Mouse (Mus musculus) right cerebral cortex, postnatal 36 days (tissue): Measurements from ENCODE around the gene Ubr4.

ENCODE experiments used
- DNase-seq, 2 experiments: peaks; one replicate each; pipeline ENCODE4 v3.0.0; 2022; ENCODE audit warnings: low spot score in 2 of 2, mixed read lengths in 1 of 2

Ubr4 gene

GRCm38 (mm10) chr4:139430891-139431290 is 78.5 kb downstream of the Ubr4 start:
- no peak for DNase-seq

DNA sequence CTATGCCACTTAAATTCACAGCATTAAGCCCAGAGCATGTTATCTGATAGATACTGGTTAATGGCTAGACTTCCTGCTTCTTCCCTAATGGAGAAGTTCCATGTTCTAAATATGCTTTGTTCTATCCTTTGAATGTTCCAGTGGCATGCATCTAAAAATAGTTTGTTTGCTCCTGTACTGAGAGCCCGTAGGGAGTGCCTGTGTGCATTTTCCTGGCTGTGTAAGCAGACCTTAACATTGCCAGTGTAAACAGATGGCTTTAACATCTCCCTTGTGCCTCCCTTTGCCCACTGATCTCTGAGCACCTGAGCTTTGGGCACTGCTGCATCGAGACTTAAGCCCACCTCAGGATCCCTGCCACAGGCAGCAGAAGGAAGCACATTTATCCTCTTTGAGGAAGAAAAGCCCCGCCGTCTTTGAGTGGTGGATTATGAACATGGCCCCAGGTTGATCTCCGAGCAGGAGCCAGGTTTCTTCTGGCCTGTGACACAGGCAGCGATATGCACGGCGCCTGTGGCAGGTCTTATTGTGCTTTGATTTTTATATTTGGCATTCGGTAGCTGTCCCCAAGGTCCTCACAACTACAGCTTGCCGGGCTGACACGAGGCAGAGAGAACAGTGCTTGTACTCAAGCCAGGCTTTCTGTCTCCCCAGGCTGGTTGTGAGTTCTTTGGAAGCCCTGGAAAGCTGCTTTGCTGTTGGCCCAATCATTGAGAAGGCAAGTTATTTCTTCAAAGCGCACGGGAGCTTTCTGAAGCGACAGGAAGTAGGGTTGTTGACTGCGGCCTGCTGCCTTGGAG is 80.8 kb downstream of the Ubr4 start:
- DNase-seq = no peak

DNA sequence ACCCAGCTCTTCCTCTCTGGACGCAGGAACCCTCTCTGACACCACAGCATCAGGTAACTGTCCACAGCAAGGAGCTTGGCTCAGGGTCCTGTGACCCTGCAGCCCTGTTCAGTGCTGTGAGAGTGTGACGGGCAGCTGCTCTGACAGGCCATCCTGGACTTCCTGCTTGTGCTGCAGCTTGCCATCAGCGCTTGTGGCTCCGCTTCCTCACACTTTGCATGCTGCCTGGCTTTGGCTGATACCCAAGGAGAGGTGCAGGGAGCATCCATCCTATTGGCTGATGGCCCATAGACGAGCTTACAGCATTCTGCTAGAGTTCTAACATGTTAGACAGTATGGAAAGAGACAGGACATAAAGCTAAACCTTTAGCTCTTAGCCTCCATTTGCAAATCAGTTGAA is 88.8 kb downstream of the Ubr4 start:
- DNase-seq = no peak

DNA sequence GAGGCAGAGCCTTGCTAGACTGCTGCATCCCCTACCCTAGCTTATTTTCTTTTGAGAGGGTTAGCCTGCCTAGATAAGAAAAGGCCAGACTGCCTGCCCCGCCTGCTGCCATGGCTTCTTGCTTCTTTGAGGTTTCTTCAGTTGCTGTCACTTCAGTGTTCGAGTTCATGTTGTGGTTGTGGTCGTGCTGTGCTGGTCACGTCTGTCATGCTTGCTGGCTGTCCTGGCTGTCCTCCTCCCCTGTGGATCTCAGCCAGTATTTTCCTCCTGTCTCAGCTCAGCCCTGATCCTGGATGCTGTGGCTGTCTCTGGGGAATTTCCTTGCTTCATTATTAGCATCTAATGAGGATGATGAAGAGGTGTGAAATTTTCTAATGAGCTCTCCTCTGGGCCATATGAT is 89.4 kb downstream of the Ubr4 start:
- DNase-seq = no peak

GRCm38 (mm10) chr4:139442391-139443355 is 90.3 kb downstream of the Ubr4 start:
- DNase-seq = no peak

DNA sequence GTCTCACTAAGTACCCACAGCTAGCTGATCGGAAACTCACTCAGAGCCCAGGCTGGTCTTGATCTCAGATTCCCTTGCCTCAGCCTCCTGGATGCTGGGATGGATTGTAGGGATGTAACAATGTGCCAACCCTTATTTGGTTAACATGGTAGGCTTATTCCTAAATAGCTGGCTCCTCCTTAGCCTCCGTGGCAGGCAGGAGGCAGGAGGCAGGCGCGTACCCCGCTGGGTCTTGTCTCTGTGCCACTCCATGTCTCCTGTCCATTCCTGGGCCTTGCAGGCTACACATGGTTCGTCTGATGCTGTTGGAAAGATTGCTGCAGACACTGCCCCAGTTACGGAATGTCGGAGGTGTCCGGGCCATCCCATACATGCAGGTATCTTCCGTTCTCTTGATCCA is 91.9 kb downstream of the Ubr4 start:
- DNase-seq = no peak

- no peak for DNase-seq
Observed at GRCm38 (mm10) chr4:139446176-139446575, 93.8 kb downstream of the Ubr4 start.

DNA sequence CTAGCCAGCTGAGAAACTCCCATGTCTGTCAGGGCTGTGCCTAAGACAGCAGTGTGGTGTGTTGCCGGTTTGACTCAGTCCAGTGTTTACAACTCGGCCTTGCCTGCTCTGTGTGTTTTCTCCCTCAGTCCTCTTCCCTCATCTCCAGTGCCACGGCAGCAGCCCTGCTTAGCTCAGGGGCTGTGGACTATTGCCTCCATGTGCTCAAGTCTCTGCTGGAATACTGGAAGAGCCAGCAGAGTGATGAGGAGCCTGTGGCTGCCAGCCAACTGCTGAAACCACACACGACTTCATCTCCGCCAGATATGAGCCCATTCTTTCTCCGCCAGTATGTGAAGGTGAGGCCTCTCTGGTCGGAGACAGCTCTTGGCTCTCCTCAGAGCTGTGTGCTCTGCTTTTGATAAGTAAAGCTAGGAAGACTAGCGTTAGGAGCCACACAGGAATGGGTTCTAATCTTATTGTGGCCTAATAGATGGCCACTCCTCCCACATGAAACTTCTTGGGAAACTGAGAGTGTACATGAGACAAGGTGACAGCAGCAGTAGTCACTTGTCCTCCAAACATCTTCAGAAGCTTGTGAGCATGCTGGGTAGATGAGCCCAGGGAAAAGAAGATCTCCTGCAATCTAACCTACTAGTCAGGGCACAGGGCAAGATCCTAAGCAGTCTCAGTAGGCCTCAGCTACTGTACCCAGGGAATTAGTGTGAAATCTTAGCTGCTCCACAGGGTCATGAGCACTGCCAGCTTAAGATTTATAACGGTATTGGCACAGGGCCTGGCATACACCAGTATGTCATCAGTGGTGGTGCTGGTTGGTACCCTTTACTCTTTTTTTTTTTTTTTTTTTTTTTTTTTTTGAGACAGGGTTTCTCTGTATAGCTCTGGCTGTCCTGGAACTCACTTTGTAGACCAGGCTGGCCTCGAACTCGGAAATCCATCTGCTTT is 94.6 kb downstream of the Ubr4 start:
- no peak for DNase-seq

DNA sequence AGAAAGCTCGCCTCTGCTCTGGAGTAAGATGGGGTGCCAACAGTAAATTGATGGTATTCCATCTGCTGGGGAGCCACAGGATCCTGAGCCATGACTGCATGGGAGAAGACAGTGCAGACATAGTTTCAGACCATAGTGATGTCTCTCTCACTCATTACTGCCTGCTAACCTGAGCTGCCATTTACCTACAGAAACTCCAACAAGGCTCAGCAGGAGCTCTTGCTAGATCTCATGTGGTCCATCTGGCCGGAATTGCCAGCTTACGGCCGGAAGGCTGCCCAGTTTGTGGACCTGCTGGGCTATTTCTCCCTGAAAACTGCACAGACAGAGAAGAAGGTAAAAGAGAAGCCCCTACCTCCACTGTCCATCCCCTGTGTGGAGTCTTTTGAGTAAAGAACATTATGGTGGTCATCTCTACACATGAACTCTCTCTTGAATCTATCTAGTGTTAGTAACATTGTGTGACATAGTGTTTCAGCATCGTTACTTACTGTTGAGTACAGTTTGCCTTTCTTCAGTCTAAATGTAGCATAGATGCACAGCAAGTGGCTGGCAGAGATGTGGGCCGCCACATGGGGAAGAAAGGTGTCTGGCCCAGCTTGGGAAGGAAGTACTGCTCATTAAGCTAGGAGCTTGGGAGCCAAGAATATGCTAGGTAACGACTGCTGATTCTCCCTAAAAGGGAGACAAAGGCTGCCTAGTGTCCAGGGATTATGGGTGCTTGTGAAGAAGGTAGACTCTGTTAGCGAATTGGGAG is 100.7 kb downstream of the Ubr4 start:
- no peak for DNase-seq

DNA sequence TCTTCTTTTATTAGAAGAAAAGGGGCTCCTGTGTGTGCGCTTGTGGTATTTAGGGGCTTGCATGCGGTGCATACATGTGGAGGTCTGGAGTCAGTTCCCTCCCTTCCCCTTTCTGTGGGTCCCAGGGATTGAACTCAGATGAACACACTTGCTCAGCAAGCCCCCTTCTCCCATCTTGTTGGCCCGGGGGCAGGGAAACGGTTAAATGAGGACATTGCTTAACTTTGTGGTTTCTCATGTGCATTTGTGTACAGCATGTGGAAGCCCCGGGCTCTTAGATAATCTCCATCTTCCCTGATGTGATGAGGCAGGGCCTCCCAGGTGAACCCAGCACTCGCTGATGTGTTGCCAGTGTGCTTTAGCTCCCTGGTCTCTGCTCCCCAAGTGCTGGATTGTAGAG is 101.9 kb downstream of the Ubr4 start:
- no peak for DNase-seq

DNA sequence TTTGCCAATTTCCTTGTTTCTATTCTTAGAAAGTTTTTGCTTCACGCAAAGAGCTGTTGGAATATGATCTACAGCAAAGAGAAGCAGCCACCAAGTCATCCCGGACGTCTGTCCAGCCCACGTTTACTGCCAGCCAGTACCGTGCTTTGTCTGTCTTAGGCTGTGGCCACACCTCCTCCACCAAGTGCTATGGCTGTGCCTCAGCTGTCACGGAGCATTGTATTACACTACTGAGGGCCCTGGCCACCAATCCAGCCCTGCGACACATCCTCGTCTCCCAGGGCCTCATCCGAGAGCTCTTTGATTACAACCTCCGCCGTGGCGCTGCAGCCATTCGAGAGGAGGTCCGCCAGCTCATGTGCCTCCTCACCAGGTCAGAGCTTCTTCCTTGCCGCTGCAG is 107.6 kb downstream of the Ubr4 start:
- DNase-seq = no peak

DNA sequence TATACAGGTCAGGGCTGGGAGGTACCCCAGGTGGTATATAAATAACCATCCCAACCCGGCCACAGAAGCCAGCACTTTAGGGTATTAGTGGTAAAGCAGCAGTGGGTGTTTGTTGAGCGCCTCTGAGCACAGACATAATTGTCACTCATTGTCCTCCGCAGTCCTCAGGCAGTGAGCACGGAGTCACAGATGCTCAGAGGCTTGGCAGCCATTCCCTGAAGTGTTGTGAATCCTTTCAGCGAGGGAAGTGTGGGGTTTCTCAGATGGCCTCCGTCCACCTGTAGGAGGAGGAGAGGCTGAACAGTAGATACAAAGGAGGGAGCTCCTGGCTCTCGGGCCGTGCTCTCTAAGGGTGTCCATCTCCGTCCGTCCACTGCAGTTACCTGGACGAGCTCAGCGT is 111.8 kb downstream of the Ubr4 start:
- DNase-seq = no peak

- no peak for DNase-seq
Observed at GRCm38 (mm10) chr4:139466541-139466940, 114.1 kb downstream of the Ubr4 start.

- peak; percentile 61 to 68 for DNase-seq
Observed at GRCm38 (mm10) chr4:139470198-139470597, 117.8 kb downstream of the Ubr4 start.

- DNase-seq = no peak
Observed at GRCm38 (mm10) chr4:139476663-139477625, 124.5 kb downstream of the Ubr4 start.

- no peak for DNase-seq
Observed at GRCm38 (mm10) chr4:139477983-139478382, 125.6 kb downstream of the Ubr4 start.

- DNase-seq = peak in 1 of 2 experiments; percentile 17
Observed at GRCm38 (mm10) chr4:139479176-139479575, 126.8 kb downstream of the Ubr4 start.

- no peak for DNase-seq
Observed at GRCm38 (mm10) chr4:139481400-139481799, 129.0 kb downstream of the Ubr4 start.

DNA sequence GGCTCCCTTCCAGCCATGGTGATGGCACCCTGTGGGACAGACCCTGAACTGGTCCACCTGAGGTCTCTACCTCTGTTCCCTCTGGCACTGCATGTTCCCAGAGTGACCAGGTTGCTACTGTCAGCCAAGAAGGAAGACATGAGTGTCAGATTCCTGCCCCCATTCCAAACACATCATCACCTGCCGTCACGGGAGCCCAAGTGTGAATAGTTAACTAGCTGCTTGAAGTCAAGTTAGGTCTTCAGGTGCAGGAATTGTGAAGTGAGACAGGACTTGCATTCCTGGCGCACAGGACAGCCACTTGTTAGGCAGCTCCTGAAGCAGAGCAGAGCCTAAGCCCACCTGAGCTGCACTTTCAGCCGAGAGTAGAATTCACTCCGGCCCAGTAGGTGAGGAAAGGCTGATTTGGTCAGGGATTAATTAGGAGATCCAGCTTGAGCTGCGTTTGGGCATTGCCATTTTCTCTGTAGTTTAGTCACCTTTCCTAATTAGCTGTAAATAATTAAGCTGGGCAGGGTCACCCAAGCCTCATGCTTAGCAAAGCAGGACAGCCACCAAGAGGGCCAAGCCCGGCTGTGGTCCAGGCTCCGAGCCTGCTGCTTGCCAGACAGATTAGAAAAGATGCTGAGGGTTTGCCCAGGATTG is 131.2 kb downstream of the Ubr4 start:
- DNase-seq = no peak
